Mouse (Mus musculus) CH12F3 (cell line): ENCODE results near the gene Arnt2.

ENCODE experiments used
- in situ Hi-C: fragments of 300-500 bp; cut with MboI; formaldehyde crosslinking; loops from 2 replicates; pipeline ENCODE4 v1.14.3; 2020; ENCODE audit warnings: low sequenced_read_pairs

Arnt2 gene

DNA sequence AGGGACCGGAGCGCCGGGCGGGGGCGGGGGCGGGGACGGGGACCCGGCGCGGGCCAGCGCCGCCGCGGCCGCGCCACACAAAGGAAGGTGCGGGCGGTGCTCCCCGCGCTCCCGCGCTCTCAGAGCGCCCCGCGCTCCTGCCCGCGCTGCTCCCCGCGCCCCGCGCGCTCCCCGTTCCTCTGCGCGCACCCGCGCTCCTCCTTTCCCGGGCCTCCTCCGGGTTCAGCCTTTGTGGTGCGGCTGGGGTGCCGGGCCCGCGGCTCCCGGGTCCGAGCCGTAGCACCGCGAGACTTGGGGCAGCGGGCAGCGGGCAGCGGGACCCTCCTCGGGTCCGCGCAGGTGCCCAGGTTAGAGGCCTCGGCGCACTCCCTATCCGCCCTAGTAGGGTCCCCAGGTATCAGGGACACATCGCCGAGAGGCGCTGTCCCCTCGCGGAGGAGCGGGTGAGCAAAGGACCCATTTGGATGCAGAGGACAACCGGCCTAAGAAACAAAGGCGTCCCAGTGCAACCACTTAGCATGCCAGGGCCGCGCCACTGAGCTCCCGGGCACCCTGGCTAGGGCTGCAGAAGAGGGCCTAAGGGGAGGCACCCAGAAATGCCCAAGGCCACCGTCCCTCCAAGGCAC is at the start of gene Arnt2:
Gene Arnt2 (minus strand): TSS at position 281 of the 626 bp plus-strand sequence.
- in situ Hi-C loops = no loop called here

DNA sequence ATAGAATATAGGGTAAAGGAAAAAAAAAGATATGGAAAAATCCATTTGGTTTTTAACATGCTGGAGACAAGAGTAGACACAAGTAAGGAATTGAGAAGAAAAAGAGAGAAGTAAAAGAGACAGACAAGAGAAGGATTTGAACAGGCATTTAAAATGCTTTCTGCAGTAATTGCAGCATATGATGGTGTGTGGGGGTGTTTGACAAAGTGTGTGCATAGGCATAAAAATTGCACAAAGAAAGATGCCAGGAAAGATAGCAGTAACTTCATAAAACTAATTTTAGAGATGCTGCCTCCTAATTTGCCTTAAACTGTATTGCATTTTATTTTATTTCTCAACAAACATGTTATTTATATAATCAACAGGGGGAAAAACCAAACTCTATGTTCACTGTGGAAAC is 41.7 kb upstream of the Arnt2 start:
- in situ Hi-C loops = no loop called here

DNA sequence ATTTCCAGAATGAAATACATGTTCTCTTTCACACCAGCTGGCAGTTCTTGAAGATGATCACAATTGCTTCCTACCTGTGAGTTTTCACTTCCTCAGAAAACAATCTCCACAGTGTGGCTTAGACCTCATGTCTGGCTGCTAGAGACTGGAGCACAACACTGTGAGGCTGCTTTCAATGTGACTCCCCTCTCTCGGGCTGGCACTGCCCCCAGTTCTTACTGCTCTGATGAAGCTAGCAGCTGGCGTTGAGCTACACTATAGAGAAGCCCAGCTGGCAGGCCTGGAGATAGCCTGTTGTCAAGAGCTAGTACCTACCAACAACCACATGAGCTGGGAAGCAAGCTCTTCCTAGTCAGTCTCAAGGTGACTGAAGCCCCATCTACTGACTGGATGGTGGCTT is 39.1 kb upstream of the Arnt2 start:
- in situ Hi-C loops = no loop called here

DNA sequence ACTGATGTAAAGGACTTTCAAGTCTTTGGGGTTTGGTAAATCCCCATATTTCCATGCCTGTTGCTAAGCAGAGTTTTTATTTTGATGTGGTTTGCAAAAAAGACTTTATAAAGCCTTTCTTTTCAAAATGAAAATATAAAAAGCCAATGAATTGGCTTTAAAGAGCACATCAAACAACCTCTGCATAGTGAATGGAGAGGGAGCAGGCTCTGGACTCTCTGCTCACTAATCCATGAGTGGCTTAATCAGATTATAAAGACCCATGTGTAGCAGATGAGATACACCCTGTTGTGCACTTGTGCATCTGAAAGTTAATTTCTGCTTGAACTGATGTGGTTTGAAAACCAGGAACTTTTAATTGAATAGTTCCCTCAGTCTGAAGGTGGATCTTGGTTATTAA is 38.5 kb upstream of the Arnt2 start:
- in situ Hi-C loops = no loop called here

DNA sequence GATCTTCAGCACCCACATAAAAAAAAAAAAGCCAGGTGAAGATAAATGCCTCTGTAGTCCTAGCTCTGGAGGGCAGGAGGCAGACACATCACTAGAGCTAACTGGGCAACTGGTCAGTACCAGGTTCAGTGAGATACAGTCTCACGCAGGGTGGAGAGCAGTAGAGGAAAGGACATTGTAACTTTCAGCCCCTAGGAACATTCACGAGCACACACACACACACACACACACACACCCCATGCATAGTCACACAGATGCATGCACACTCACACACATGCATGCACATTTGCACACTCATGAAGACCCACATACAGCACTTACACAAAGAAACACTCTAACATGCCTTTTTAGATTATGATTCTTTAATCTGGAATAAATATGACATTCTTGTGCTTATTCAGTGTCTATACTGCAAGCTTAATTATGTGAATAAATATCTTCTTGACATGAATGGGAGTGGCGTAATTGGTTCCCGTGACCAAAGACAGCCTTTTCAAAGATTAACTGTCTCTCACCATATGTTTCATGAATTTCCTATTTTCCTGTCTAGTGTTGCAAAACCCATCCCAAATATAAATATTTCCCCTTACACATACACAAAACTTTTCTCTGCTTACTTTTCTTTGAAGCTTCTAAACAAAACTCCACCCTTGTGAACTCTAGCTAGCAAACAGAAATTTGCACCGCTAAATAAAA is 37.9 kb upstream of the Arnt2 start:
- in situ Hi-C loops = no loop called here

DNA sequence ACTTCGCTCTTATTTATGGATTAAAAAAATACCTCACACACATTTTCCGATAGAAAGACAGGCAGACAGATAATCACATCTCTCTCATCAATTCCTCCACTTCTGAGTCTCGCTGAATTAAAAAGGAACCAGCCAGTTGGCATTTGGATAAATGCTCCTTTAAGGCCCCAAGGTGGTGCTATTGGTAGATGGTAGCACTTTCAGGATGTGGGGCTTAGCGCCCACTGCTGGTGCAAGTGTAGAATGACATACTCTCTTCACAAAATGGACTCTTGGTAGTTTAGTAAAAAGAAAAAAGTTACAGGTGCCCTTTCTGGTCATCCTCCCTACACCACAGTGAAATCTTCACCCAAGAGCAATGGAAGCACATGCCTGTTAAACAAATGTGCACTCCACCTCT is 37.1 kb upstream of the Arnt2 start:
- in situ Hi-C loops = no loop called here

DNA sequence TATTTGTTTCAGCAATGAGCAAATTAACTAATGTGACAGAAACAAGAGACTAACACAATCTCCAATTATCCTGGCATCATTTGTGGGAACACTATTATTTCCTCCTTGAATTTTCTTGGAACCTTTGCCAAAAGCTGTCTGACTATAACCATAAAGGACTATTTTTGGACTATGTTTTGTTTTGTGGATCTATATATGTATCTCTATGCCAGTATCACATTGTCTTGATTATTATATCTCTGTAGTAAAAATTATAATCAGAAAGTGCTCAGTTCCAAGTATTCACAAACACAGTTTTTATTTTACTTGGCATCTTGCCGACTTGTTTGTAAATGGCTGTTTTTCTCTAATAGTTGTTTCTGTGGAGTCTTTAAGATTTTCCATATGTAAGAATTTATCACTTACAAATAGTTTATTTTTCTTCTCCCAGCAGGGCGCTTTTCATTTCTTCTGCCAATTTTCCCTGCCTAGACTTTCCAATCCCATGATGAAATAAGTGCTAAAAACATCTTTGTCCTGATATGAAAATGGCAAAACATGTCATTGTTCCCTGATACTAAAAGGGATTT is 32.5 kb upstream of the Arnt2 start:
- in situ Hi-C loops = no loop called here

DNA sequence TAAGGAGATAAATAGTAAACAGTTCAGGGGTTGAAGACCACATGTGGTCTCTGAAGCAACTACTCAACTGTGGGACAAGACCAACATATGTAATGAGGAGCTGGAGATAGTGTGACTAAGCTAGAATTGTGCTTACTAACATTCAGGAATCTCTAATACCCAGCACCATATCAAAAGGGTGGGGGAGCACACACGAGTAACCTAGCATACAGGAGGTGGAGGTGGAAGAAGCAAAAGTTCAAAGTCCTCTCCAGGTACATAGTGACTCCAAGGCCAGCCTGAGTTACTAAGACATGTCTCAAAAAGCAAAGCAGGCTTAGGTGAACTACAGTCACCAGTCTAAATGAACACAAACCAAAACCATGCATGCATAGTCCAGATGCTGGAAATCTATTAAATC is 29.6 kb upstream of the Arnt2 start:
- in situ Hi-C loops = no loop called here

DNA sequence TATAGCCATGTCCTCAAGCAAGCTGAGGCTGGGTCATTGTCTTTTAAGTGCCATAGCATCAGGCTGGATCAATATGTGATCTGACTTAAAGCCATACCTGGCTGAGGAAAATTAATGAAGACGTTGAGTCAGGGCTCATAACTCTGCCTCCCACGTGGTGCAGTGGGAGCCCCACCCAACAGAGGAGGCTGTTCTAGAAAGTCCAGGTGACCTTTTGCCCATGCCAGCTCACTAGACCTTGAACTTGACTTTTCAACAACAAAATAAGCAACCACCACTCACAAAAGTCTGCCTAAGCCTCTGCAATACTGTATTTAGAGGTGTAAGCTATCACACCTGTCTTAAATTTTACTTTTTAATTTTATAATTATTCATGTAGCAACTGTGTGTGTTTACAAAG is 24.9 kb upstream of the Arnt2 start:
- in situ Hi-C loops = no loop called here

DNA sequence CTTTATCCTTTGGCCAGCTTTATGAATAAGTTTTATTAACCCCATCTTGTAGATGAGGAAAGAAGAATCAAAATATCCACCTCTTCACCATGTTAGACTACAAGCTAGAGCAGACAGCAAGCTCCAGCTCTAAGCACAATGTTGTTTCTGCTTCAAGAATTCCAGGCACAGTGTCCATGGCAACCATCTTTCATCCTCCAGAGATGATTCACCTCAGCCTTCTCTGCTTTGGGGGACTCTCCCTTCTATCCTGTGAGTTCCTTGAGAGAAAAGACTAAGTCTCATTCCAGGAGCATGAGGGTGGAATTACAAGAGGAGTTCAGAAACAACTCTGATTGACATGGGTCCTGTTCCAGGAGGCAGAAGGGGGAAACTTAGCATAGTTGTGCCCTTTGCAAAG is 22.2 kb upstream of the Arnt2 start:
- in situ Hi-C loops = no loop called here

DNA sequence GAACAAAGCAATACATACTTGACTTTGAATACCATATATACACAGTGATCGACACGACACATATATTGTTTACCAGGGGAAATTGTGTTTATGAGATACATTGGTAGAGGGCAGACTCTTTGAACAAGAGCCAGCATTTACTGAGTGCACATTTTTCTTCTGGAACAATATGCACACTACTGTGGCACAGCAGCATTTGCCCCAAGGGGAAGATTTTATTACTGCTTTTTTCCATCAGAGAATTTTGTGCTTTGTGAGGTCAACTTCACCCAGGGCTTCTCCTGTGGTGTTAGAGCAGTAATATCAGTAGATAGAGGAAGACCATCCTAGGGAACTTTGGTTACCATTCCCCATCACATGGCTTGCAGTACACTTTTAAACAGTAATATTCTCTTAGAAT is 17.2 kb upstream of the Arnt2 start:
- in situ Hi-C loops = no loop called here

DNA sequence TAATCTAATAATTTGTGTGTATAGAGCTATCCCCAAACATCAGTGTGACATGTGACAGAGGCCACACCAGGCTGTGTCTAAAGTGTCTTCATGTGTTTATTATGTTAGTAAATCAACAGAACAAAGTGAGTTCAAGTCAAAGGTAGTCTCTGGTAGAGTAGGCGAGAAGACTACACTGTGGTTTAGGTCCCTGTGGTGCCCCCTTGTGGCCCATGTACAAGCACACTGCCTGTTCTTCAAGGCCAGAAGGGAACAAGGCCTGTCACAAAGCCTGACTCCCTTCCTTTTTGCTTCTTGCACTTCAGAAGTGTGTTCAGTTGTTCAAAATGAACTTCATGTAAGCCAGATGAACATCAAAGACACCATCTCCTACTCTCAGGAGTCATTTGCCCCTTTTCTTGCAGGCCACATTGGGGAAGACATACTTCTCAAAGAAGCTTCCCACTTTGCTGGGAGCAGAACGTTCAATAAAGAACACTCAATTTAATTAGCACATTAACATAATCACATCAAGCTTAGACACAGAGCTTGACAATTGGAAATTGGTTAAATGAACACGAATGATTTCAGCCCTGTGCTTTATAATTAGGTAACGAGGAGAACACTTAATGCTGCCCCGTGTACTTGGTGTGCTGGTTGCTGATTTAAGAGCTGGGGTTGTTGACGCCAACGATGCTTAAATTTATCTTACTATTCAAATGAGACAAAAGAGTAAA is 14.9 kb upstream of the Arnt2 start:
- in situ Hi-C loops = no loop called here

DNA sequence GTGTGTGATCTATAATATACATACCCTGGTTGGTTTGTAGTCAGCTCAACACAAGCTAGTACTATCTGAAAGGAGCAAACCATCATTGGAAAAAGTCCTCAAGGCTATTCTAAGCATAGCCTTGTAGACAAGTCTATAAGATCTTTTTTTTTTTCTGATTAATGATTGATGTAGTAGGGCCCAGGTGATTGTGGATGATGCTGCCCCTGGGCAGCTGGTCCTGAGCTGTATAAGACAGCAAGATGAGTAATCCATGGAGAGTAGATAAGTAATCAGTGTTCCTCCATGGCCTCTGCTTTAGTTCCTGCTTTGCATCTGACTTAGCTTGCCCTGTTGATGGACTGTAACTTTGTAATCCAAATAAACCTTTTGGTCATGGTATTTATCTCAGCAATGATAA is 11.8 kb upstream of the Arnt2 start:
- in situ Hi-C loops = no loop called here

DNA sequence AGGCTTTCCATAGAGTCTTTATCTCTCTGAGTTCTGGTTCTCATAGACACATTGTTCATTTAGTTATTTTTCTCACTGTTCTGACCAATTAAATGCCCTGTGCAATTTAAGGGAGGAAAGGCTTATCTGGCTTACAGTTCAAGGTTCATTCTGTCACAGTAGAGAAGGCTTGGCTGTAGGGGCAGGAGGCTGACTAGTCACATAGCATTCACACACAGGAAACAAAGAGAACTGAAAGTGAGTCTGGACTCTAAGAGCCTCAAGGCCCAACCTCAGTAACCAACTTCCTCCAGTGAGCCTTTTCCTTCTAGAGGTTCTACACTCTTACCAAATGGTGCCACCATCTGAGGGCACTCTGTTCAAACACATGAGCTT is 11.3 kb upstream of the Arnt2 start:
- in situ Hi-C loops = no loop called here

DNA sequence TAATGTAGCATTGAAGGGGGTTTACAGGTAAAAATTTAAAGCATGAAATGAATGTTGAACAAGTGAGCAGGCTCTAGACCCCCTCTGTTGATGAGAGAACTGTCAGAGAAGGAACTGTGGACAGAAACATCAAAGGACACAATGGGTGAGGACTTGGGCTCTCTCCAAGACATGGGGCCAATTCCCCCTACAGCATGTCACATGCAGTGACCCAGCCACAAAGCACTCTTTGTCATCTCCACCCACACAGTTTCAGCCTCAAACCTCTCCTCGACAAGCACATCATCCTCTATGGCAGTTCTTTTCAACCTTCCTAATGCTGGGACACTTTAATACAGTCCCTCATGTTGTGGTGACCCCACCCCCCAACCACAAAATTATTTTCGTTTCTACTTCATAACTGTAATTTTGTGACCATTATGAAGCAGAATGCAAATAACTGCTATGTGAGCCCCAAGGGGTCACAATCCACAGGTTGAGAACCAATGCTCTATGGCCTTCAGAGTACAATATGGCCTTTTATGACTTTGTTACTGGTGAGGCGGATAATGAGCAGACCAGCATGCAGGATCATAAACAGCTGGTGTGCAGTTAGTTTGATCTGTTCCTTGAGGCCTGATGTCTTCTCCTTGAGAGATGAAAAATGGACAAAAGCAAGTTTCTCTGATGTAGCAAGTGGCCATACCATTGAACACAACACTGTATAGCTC is 10.8 kb upstream of the Arnt2 start:
- in situ Hi-C loops = no loop called here

DNA sequence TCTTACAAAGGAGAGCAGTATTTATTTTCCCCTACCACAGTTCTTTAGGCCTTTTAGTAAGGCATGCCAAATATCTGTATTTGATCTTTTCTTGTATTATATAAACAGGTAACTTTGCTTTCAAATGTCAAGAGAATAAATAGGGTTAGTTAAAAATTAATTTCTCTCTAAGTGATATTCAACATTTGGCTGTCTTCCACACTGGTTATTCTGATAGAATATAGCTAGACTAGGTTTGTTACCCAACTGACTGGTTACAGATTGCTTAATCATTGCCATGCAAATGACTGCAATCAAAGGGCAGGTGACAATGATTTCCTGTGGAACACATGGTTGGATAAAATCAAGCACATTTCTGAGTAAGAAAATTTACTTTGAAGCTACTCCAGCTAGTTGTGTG is 7.5 kb upstream of the Arnt2 start:
- in situ Hi-C loops = no loop called here

DNA sequence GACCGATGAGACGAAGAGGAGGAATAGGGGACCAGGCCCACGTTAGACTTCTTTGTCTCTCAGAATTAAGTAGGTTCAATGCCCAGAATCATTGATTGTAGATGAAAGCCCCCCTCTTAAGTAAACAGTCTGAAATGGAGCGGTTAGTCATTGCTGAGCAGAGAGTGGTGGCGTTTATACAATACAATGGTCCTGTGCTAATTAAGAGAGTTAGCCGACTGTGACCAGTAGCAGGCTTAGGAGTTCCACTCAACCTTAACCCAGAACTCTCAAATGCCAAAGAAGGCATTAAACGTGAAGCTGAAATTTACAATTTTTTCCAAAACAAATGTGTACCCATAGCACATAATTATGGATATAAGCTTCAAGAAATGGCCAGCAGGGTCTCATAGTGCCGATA is 2.6 kb upstream of the Arnt2 start:
- in situ Hi-C loops = no loop called here

DNA sequence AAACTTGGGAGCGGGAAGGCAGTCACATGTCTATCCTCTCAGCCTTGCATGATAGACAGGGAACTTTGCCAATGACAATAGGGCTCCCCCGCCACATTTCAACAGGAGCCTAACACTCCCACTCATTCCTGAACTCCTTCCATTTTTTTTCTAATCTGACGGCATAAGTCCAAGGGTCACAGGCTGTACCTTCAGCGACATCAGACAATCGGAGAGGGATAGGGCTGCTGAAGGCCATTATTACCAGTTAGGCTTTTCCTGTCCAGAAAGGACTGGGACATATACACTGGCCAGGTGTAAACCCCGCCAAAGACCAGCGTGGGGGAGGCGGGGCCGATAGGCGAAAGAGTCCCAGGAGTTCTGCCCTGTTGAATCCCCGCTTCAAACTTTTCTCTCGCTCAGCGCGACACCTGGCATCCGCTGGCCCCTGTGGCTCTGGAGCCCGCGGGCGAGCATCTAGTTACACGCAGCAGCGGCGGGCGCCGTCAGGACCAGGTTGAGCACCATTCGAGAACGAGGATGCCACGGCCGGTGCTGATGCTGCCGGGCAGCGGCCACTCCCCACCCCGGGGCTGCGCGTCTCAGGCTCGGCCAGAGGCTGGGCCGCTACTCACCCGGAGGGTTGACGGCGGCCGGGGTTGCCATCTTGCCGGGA is 608 bp downstream of the Arnt2 start:
- in situ Hi-C loops = no loop called here

DNA sequence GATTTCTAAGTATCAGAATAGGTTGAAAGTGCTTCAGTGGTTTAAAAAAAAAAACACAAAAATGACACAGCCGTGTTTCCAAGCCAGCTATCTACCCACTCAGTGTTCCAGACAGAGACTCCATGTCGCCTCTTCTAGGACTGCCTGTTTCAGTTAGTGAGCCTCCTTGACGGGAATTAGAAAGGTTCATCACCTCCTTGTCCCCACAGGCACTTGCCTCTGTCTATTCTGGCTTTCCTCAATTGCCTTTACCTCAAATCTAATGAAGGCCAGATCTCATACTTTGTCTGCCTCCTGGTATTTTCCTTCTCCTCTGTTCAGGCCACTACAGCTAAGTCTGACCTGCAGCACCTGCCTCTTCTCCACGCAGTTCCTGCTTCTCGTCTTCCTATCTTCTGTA is 1.7 kb downstream of the Arnt2 start:
- in situ Hi-C loops = no loop called here

DNA sequence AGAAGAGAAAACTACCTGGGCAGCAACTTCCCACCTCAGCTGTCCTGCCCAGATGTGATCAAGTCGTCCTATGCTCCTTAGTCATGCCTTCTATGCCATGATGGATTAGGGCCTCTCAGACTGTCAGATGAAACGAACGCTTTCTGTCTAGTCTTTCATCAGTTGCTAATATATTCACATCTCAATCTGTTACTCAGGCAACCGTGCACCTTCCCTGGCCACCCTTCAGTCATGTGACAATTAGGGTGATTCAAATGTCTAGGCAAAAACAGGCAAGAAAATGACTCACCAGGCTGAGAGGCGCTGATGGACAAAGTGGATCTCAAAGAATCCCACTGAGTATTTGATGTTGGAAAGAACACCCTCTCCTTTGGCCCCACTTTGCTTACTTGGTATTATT is 6.6 kb downstream of the Arnt2 start:
- in situ Hi-C loops = no loop called here
